Mouse (Mus musculus) lung, embryonic 15.5 days (tissue): ENCODE measurements at regions not wholly inside any gene's neighbourhood (a gene's known extent, or its start where the extent isn't known, plus 50 kb on each side); places are given as distances from the start of the nearest gene placed in this dataset.

Experiments used
- ATAC-seq: fragments of 200-750 bp; cut with Nextera tagmentation; 2 replicates; pipeline ENCODE4 v1.8.0; 2017; ENCODE audit warnings: moderate number of reproducible peaks, borderline replicate concordance; ENCODE audit not compliant: low FRiP score, low TSS enrichment; ENCODE audit errors: extremely low read depth
- H3K27ac ChIP-seq: fragments of 300-500 bp; sonication (generic); 2 replicates; pipeline ENCODE4 v1.5.1; 2015; ENCODE audit warnings: moderate library complexity, mild to moderate bottlenecking, inconsistent platforms
- H3K27me3 ChIP-seq: fragments of 300-500 bp; sonication (generic); 2 replicates; pipeline ENCODE4 v1.6.1; 2015; ENCODE audit warnings: inconsistent platforms
- H3K36me3 ChIP-seq: fragments of 300-500 bp; sonication (generic); 2 replicates; pipeline ENCODE4 v1.6.1; 2015; ENCODE audit warnings: inconsistent platforms
- H3K4me1 ChIP-seq: fragments of 300-500 bp; sonication (generic); 2 replicates; pipeline ENCODE4 v1.6.1; 2015; ENCODE audit warnings: inconsistent platforms
- H3K4me2 ChIP-seq: fragments of 300-500 bp; sonication (generic); 2 replicates; pipeline ENCODE4 v1.6.1; 2015; ENCODE audit warnings: inconsistent platforms, mild to moderate bottlenecking, moderate library complexity
- H3K4me3 ChIP-seq: fragments of 300-500 bp; sonication (generic); 2 replicates; pipeline ENCODE4 v1.5.1; 2015; ENCODE audit warnings: mild to moderate bottlenecking, inconsistent platforms
- H3K9ac ChIP-seq: fragments of 300-500 bp; sonication (generic); 2 replicates; pipeline ENCODE4 v1.6.1; 2015; ENCODE audit warnings: inconsistent platforms
- H3K9me3 ChIP-seq: fragments of 300-500 bp; sonication (generic); 2 replicates; pipeline ENCODE4 v1.6.1; 2016; ENCODE audit warnings: inconsistent platforms
- WGBS: fragments of 180-500 bp; shearing (Covaris S2); methylation state at CpG from one replicate; pipeline ENCODE4 v1.1.7; 2015; 5-methylcytosine and 5-hydroxymethylcytosine counted together

- Histone ChIP-seq H3K9ac (no peak overlapping the region), H3K4me2 (no peak overlapping the region), H3K9me3 (no peaks in the 10 kb centered on the region), H3K36me3 (no peaks in the 10 kb centered on the region), H3K27me3 (no peaks in the 10 kb centered on the region), H3K4me1 (peaks cover 20% of the 10 kb centered on the region), H3K27ac (no peak overlapping the region), H3K4me3 (no peak overlapping the region)
- 93% methylated on average over 10 of the region's 10 CpGs for WGBS
- no peak for ATAC-seq
Measured at GRCm38 (mm10) chr17:14478938-14479505, 199.7 kb downstream of the Smoc2 start.

- Histone ChIP-seq H3K9me3 (no peaks in the 10 kb centered on the region), H3K4me1 (peaks cover 20% of the 10 kb centered on the region), H3K4me2 (no peak overlapping the region), H3K4me3 (no peak overlapping the region), H3K27ac (peak overlapping the region; percentile 41; the same call in 1 of the 2 replicates), H3K27me3 (no peaks in the 10 kb centered on the region), H3K36me3 (no peaks in the 10 kb centered on the region), H3K9ac (no peak overlapping the region)
- WGBS = 63% methylated on average over 12 of the region's 12 CpGs
- ATAC-seq = no peak
Measured at GRCm38 (mm10) chr17:14476707-14477106, 197.4 kb downstream of the Smoc2 start.

- Histone ChIP-seq H3K27me3 (no peaks in the 10 kb centered on the region), H3K4me1 (peaks cover 20% of the 10 kb centered on the region), H3K27ac (peak overlapping the region; percentile 41), H3K4me2 (peak overlapping the region; percentile 30), H3K4me3 (no peak overlapping the region), H3K36me3 (no peaks in the 10 kb centered on the region), H3K9me3 (no peaks in the 10 kb centered on the region), H3K9ac (no peak overlapping the region)
- WGBS = 8% methylated on average over 23 of the region's 23 CpGs
- ATAC-seq = peak; percentile 80; the same call in 1 of the 2 replicates
Measured at GRCm38 (mm10) chr17:14475778-14476647, 196.7 kb downstream of the Smoc2 start.

GRCm38 (mm10) chr17:14475277-14475676 lies 196.0 kb downstream of the Smoc2 start:
- Histone ChIP-seq H3K4me3 (no peak overlapping the region), H3K4me2 (no peak overlapping the region), H3K9me3 (no peaks in the 10 kb centered on the region), H3K27me3 (no peaks in the 10 kb centered on the region), H3K36me3 (no peaks in the 10 kb centered on the region), H3K4me1 (peaks cover 20% of the 10 kb centered on the region), H3K9ac (no peak overlapping the region), H3K27ac (no peak overlapping the region; the same call in 1 of the 2 replicates)
- 16% methylated on average over 4 of the region's 4 CpGs for WGBS
- peak; percentile 39; the same call in 1 of the 2 replicates for ATAC-seq

GRCm38 (mm10) chr17:14468754-14469488 lies 189.6 kb downstream of the Smoc2 start:
- WGBS = 63% methylated on average over 6 of the region's 6 CpGs
- Histone ChIP-seq H3K4me2 (no peak overlapping the region), H3K4me1 (no peaks in the 10 kb centered on the region), H3K36me3 (no peaks in the 10 kb centered on the region), H3K9me3 (no peaks in the 10 kb centered on the region), H3K9ac (no peak overlapping the region), H3K27me3 (no peaks in the 10 kb centered on the region), H3K27ac (no peak overlapping the region), H3K4me3 (no peak overlapping the region)
- no peak for ATAC-seq

GRCm38 (mm10) chr17:14455251-14455743 lies 176.0 kb downstream of the Smoc2 start:
- peak overlapping the region; percentile 52 for H3K27ac ChIP-seq
- H3K4me1 ChIP-seq = peaks cover 11% of the 10 kb centered on the region
- H3K27me3 ChIP-seq = no peaks in the 10 kb centered on the region
- H3K36me3 ChIP-seq = no peaks in the 10 kb centered on the region
- H3K9ac ChIP-seq = no peak overlapping the region
- H3K4me2 ChIP-seq = no peak overlapping the region
- ATAC-seq = peak; percentile 42
- no peak overlapping the region for H3K4me3 ChIP-seq
- H3K9me3 ChIP-seq = no peaks in the 10 kb centered on the region
- 34% methylated on average over 8 of the region's 8 CpGs for WGBS
